Mouse (Mus musculus) neural tube, embryonic 14.5 days (tissue): ENCODE data around the gene Wscd2. TPM values are rescaled to one million over a fixed set of nuclear protein-coding genes. Genes with fewer than 3 reads are reported as not detected.
"Not testable (repeated sequence)": the region's sequence is repeated elsewhere in the genome, so short reads cannot be mapped to it uniquely, and the experiment has no call there.

Experiments used
- ATAC-seq: fragments of 200-750 bp; cut with Nextera tagmentation; 2 replicates; pipeline ENCODE4 v1.8.0; 2017; ENCODE audit warnings: low read depth, mild to moderate bottlenecking, moderate TSS enrichment, moderate library complexity
- H3K27ac ChIP-seq: fragments of 300-500 bp; sonication (generic); 2 replicates; pipeline ENCODE4 v1.5.1; 2014; ENCODE audit warnings: low read depth, mild to moderate bottlenecking, control low read depth, low read length, moderate library complexity, mixed read lengths
- H3K27me3 ChIP-seq: fragments of 300-500 bp; sonication (generic); 2 replicates; pipeline ENCODE4 v1.6.1; 2014; ENCODE audit warnings: low read length; ENCODE audit not compliant: control insufficient read depth, insufficient read depth
- H3K36me3 ChIP-seq: fragments of 300-500 bp; sonication (generic); 2 replicates; pipeline ENCODE4 v1.6.1; 2014; ENCODE audit warnings: low read length, mixed read lengths; ENCODE audit not compliant: control insufficient read depth, insufficient read depth
- H3K4me1 ChIP-seq: fragments of 300-500 bp; sonication (generic); 2 replicates; pipeline ENCODE4 v1.6.1; 2014; ENCODE audit warnings: low read length; ENCODE audit not compliant: control insufficient read depth, insufficient read depth
- H3K4me2 ChIP-seq: fragments of 300-500 bp; sonication (generic); 2 replicates; pipeline ENCODE4 v1.6.1; 2014; ENCODE audit warnings: mild to moderate bottlenecking, low read depth, low read length, control low read depth
- H3K4me3 ChIP-seq: fragments of 300-500 bp; sonication (generic); 2 replicates; pipeline ENCODE4 v1.5.1; 2014; ENCODE audit warnings: low read depth, low read length, control low read depth, mixed read lengths
- H3K9ac ChIP-seq: fragments of 300-500 bp; sonication (generic); replicated peaks from 2 replicates; pipeline ENCODE4 v1.6.1; 2014; ENCODE audit warnings: low read depth, mild to moderate bottlenecking, control low read depth, low read length, mixed read lengths
- H3K9me3 ChIP-seq: fragments of 300-500 bp; sonication (generic); 2 replicates; pipeline ENCODE4 v1.6.1; 2016; ENCODE audit warnings: low read length; ENCODE audit not compliant: control insufficient read depth
- WGBS: fragments of 180-500 bp; shearing (Covaris S2); extraction: QIAGEN DNeasy Blood & Tissue Kit; methylation state at CpG from one replicate; pipeline ENCODE4 v1.1.7; 2014; 5-methylcytosine and 5-hydroxymethylcytosine counted together
- polyA plus RNA-seq: library from polyadenylated mRNA; unstranded; fragments of >200 nt; fragmentation: Nextera tagmentation; extraction: Ambion mirVana; gene quantifications from 2 replicates; pipeline ENCODE4 v1.2.1, GENCODE M21; 2014

Gene Wscd2
- polyA plus RNA-seq, 1 experiment from 2014 or later: 19.9 TPM

DNA sequence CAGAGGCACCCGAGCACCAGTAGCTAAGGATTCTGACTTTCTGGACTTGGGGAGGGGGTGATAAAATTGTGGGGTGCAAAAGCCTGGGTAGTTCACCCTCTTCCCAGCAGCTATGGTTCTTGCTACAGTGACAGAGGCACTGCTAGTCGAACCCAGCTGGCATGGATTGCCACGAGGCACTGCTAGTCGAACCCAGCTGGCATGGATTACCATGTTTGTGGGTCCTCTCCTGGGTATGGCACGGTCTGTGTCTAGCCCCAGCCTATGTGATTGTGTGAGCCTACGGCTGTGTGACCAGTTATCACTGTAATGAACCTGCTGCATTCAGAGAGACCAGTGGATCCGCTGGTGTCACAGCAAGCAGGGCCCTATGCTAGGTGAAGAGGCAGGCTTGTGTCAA is 87.4 kb downstream of the Wscd2 start:
- Histone ChIP-seq H3K36me3 (no peaks in the 10 kb centered on the region), H3K27me3 (no peaks in the 10 kb centered on the region), H3K4me2 (0 out of 2 replicates have a peak overlapping the region, but pooled peaks have one; percentile 4), H3K27ac (no peak overlapping the region), H3K9me3 (no peaks in the 10 kb centered on the region), H3K4me1 (peaks cover 16% of the 10 kb centered on the region), H3K9ac (no peak overlapping the region), H3K4me3 (no peak overlapping the region)
- ATAC-seq: no peak
- 79% methylated on average over 7 of the region's 7 CpGs for WGBS

DNA sequence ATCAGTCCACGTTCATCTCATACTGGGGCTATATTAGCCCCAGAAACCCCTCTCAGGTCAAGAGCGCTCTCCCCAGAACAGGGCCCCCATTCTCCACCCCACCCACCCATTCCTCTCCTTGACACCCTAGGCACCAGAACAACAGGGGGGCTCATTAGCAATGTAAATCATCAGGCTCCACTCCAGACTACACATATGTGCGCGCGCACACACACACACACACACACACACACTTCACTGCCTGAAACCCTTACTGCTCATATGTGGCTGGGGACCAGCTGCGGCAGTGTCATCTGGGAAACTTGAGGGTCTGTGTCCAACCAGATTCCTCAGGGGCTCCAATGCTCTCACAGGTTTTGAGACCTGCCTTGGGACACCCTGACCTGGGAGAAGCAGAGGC is 88.3 kb downstream of the Wscd2 start:
- Histone ChIP-seq H3K36me3 (no peaks in the 10 kb centered on the region), H3K9ac (no peak overlapping the region), H3K4me1 (peaks cover 16% of the 10 kb centered on the region), H3K4me2 (no peak overlapping the region), H3K4me3 (no peak overlapping the region), H3K27me3 (no peaks in the 10 kb centered on the region), H3K27ac (peak overlapping the region; percentile 28; the same call in 1 of the 2 replicates), H3K9me3 (no peaks in the 10 kb centered on the region)
- 52% methylated on average over 6 of the region's 6 CpGs for WGBS
- ATAC-seq: peak; percentile 35; the same call in 1 of the 2 replicates

DNA sequence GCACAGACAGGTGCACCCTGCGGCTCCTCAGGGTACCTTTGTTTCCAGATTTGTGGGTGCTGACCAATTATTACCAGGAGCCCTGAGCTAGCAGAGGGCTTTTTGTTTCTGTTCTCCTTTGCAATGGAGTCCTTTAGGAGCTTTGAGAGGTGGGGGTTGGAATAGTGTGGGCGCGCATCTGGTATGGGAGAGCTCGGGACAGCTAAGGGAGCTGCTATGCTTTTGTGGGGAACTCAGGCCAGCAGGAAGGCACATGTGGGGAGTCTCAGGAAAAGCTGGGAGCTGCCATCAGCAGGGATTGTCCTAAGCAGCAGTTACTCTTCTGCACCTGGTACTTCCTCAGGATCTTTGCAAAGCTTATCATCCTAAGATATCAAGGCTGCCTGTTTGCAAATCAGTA is 89.0 kb downstream of the Wscd2 start:
- WGBS: 64% methylated on average over 4 of the region's 4 CpGs

DNA sequence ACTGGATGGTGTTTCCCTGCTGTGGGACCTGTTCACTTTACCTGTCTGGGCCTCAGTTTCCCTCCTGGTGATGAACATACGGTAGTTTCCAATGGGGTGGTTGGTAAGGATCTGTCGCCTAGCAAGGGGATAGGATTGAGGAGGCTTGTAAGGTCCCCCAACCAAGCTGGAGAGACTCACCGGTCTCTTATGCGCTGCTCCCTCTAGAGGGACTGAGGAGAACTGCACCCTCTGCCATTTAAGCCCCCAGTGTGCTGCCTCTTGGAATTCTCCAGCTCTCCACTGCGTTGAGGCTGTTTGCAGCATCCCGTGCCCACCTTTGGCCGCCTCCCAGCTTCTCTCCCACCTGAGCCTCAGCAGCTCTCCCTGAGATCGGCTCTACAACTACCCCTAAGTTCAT is 90.1 kb downstream of the Wscd2 start:
- WGBS: 46% methylated on average over 8 of the region's 8 CpGs
- Histone ChIP-seq H3K4me1 (peaks cover 16% of the 10 kb centered on the region), H3K36me3 (no peaks in the 10 kb centered on the region), H3K9ac (no peak overlapping the region), H3K4me2 (no peak overlapping the region), H3K27me3 (no peaks in the 10 kb centered on the region), H3K4me3 (no peak overlapping the region), H3K9me3 (no peaks in the 10 kb centered on the region), H3K27ac (no peak overlapping the region)
- no peak for ATAC-seq

More for the DNA sequence above, 89.0 kb downstream of the Wscd2 start:
- H3K4me1 ChIP-seq: peaks cover 16% of the 10 kb centered on the region
- 0 out of 2 replicates have a peak, but pooled peaks have one; percentile 5 for ATAC-seq
- no peak overlapping the region for H3K9ac ChIP-seq
- H3K36me3 ChIP-seq: no peaks in the 10 kb centered on the region
- peak overlapping the region; percentile 57; the same call in 1 of the 2 replicates for H3K27ac ChIP-seq
- no peaks in the 10 kb centered on the region for H3K9me3 ChIP-seq
- H3K4me3 ChIP-seq: no peak overlapping the region
- no peak overlapping the region for H3K4me2 ChIP-seq
- H3K27me3 ChIP-seq: no peaks in the 10 kb centered on the region

DNA sequence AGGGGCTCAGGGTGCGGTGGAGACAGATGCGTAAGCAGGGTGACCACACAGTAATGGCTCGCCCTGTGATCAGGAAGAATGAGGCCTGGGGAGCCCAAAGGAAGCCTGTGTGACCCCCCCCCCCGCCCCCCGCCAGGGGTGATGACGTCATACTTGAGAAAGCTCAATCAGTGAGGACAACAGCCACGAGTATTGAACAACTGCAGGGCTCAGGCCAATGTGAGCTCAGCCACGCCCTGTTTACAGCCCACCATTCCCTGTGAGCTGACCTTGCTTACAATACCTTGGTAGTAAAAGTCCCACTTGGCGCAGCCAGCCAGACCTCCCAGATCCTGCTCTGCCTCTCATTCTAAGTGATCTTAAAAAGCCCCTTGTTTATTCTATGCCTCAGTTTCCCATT is 90.7 kb downstream of the Wscd2 start:
- 31% methylated on average over 9 of the region's 9 CpGs for WGBS
- peaks cover 16% of the 10 kb centered on the region for H3K4me1 ChIP-seq

DNA sequence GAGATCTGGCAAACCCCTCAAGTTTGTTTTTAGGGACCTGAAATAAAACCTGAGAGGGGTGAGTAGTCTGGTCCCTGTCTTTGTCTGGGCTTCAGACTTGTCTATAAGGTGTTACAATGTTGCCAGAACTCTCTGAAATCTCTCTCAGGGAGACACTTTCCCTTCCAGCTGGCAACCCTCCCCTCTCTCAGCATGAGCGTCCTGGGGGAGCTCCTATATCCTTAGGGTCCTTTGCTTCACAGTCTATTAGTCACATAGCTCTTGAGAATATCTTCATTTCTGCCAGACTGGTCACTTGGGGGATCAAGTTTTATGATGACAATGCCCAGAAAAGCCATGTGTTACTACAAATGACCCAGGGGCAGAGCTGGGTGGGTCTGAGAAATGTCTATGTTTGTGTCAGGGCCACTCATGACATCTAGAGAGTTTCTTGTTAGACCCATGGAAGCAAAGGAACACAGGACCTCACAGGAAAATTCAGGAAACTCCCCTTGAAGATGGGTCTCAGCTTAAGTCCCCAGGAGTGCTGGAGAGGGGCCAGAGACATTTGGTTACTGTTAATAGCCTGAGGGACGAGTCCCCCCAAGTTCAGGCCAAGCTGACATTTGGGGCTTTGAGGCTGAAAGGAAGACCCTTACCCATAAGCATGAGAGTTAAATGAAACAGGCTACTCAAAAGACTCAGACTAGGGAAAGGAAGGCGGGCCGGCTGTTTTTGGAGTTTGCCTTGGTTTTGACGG is 93.5 kb downstream of the Wscd2 start:
- Histone ChIP-seq H3K4me1 (peaks cover 11% of the 10 kb centered on the region), H3K27ac (no peak overlapping the region), H3K36me3 (no peaks in the 10 kb centered on the region), H3K9ac (no peak overlapping the region), H3K27me3 (no peaks in the 10 kb centered on the region), H3K4me3 (no peak overlapping the region), H3K4me2 (no peak overlapping the region), H3K9me3 (no peaks in the 10 kb centered on the region)
- no peak for ATAC-seq
- WGBS: 72% methylated on average over 5 of the region's 5 CpGs

More for the DNA sequence above, 90.7 kb downstream of the Wscd2 start:
- no peaks in the 10 kb centered on the region for H3K36me3 ChIP-seq
- H3K9ac ChIP-seq: no peak overlapping the region
- no peak overlapping the region for H3K4me3 ChIP-seq
- H3K9me3 ChIP-seq: no peaks in the 10 kb centered on the region
- no peak for ATAC-seq
- H3K4me2 ChIP-seq: no peak overlapping the region
- H3K27me3 ChIP-seq: no peaks in the 10 kb centered on the region
- H3K27ac ChIP-seq: no peak overlapping the region

DNA sequence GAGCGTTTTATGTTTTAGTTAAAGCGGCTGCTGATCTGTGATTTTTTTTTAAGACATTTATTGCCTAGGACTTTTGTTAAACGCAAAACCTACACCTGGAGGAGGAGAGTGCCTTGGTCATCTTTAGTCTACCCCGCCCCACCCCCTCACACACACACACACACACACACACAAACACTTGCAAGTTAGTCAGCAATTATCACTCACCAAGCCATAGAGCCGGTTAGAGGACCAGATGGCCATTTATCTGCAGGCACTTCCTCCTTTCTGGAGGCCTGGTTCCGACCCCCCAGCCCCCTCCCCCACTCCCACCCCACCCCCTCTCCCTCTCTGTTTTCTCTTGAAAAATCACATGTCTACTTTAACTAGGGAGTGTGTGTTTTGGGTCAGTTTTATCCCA is 94.3 kb downstream of the Wscd2 start:
- Histone ChIP-seq H3K4me2 (no peak overlapping the region), H3K27ac (no peak overlapping the region), H3K4me1 (peaks cover 3% of the 10 kb centered on the region; the same call in 1 of the 2 replicates), H3K27me3 (no peaks in the 10 kb centered on the region), H3K9me3 (no peaks in the 10 kb centered on the region), H3K36me3 (no peaks in the 10 kb centered on the region), H3K9ac (no peak overlapping the region), H3K4me3 (no peak overlapping the region)
- WGBS: 44% methylated on average over 6 of the region's 6 CpGs
- ATAC-seq: no peak

DNA sequence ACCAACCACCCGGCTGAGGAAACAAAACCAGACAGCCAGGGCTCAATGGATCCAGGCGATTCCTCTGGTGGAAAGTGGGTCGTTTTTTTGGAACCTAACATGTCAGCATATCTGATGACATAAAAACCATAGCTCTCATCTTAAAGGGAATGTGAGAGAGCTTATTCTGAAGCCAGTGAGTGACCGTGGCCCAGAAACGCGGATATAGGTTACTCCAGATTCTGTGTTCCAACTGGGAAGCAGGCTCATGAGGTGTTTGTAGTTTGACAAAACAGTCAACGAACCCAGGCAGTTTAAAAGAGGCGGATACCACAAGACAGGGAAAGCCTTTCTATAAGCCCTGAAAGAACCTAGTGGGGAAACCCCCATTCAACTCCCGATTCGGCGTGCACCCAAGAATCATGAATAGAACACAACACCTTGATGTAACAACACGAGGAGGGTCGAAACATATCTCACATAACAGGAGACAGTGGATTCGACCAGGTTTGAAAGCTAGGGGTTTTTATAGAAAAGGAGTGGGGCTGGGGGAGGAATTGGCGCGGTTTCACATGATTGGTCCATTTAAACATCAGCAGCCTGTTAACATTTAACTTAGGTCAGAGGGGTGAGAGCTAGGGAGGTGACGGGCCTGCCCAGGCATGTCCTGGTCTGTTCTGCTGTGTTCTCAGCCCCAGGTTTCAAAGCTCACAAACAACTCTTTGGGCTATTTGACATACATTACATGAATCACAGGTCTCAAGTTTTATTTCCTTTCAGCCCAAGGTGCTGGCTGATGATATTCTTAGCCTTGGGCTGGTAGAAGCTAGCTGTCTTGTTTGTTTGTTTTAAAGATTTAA is 95.7 kb downstream of the Wscd2 start:
- H3K4me1 ChIP-seq, H3K36me3 ChIP-seq, H3K27ac ChIP-seq, H3K9ac ChIP-seq, H3K4me3 ChIP-seq, H3K27me3 ChIP-seq, H3K4me2 ChIP-seq, ATAC-seq, H3K9me3 ChIP-seq: not testable (repeated sequence)
- WGBS: 84% methylated on average over 17 of the region's 17 CpGs

DNA sequence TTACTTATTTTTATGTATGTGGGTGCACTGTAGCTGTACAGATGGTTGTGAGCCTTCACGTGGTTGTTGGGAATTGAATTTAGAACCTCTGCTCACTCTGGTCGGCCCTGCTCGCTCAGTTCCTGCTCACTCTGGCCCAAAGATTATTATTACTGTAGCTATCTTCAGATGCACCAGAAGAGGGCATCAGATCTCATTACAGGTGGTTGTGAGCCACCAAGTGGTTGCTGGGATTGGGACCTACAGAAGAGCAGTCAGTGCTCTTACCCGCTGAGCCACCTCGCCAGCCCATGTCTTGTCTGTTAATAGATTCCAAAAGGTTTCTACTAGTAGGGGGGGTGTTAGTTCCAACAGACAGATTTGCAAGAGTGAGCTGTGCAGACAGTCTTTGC is 96.3 kb downstream of the Wscd2 start:
- not testable (repeated sequence) for H3K4me3 ChIP-seq, H3K27ac ChIP-seq, H3K27me3 ChIP-seq, H3K4me1 ChIP-seq, H3K9ac ChIP-seq, H3K9me3 ChIP-seq, H3K4me2 ChIP-seq, H3K36me3 ChIP-seq, ATAC-seq
- 52% methylated on average over 5 of the region's 5 CpGs for WGBS
